Mouse (Mus musculus): ENCODE results near the gene Saa1. TPM values are rescaled to one million over a fixed set of nuclear protein-coding genes. Genes with fewer than 3 reads are reported as not detected.
"Not testable (repeated sequence)": the region's sequence is repeated elsewhere in the genome, so short reads cannot be mapped to it uniquely, and the experiment has no call there.

The Saa1 gene
- 0.23 TPM in 1 of 2 replicates, not detected in the other for polyA plus RNA-seq (2015; fragmentation: Nextera tagmentation; extraction: Ambion mirVana)

- WGBS (ENCODE audit: insufficient replicate concordance), result 59% methylated on average over 3 of the region's 3 CpGs
- H3K4me2 ChIP-seq; H3K36me3 ChIP-seq; H3K27ac ChIP-seq; ATAC-seq (ENCODE audit: low read depth); H3K9me3 ChIP-seq (replicated peaks); H3K4me3 ChIP-seq (replicated peaks); DNase-seq; H3K9ac ChIP-seq; H3K27me3 ChIP-seq; H3K4me1 ChIP-seq (replicated peaks): not testable (repeated sequence)
Measured at GRCm38 (mm10) chr7:46742880-46743279, at the start of gene Saa1. Gene Saa1, minus strand, starts transcription at chr7:46742980.

- H3K9me3 ChIP-seq (replicated peaks), result no peaks in the 10 kb centered on the region
- peaks cover 16% of the 10 kb centered on the region for H3K4me1 ChIP-seq (replicated peaks)
- WGBS (ENCODE audit: insufficient replicate concordance), result 70% methylated on average over 5 of the region's 5 CpGs
- no peak for ATAC-seq (ENCODE audit: low read depth)
- no peaks in the 10 kb centered on the region for H3K27me3 ChIP-seq
- no peak overlapping the region for H3K4me2 ChIP-seq
- no peak overlapping the region for H3K4me3 ChIP-seq (replicated peaks)
- H3K36me3 ChIP-seq, result peaks cover 45% of the 10 kb centered on the region
- no peak overlapping the region for H3K27ac ChIP-seq
- no peak overlapping the region for H3K9ac ChIP-seq
- no peak for DNase-seq
Measured at GRCm38 (mm10) chr7:46789177-46789849, 46.5 kb upstream of the Saa1 start.

GRCm38 (mm10) chr7:46770706-46771105 lies 27.9 kb upstream of the Saa1 start:
- WGBS (ENCODE audit: insufficient replicate concordance), result 47% methylated on average over 4 of the region's 4 CpGs
- DNase-seq (peak; percentile 36), ATAC-seq (ENCODE audit: low read depth) (no peak)
- Histone ChIP-seq H3K27me3 (no peaks in the 10 kb centered on the region), H3K36me3 (peaks cover 68% of the 10 kb centered on the region), H3K4me3 (replicated peaks) (no peak overlapping the region), H3K9ac (no peak overlapping the region), H3K9me3 (replicated peaks) (no peaks in the 10 kb centered on the region), H3K27ac (no peak overlapping the region), H3K4me1 (replicated peaks) (no peaks in the 10 kb centered on the region), H3K4me2 (no peak overlapping the region)

- Histone ChIP-seq H3K27me3 (no peaks in the 10 kb centered on the region), H3K36me3 (peaks cover 63% of the 10 kb centered on the region), H3K9me3 (replicated peaks) (no peaks in the 10 kb centered on the region), H3K4me1 (replicated peaks) (no peaks in the 10 kb centered on the region), H3K9ac (no peak overlapping the region), H3K27ac (no peak overlapping the region), H3K4me3 (replicated peaks) (no peak overlapping the region), H3K4me2 (no peak overlapping the region)
- no peak for DNase-seq
- ATAC-seq (ENCODE audit: low read depth), result no peak
- WGBS (ENCODE audit: insufficient replicate concordance), result 86% methylated on average over 7 of the region's 7 CpGs
Measured at GRCm38 (mm10) chr7:46768451-46768850, 25.7 kb upstream of the Saa1 start.

- Histone ChIP-seq H3K27me3 (no peaks in the 10 kb centered on the region), H3K27ac (no peak overlapping the region), H3K4me3 (replicated peaks) (no peak overlapping the region), H3K4me1 (replicated peaks) (no peaks in the 10 kb centered on the region), H3K9me3 (replicated peaks) (no peaks in the 10 kb centered on the region), H3K4me2 (no peak overlapping the region), H3K9ac (no peak overlapping the region), H3K36me3 (peaks cover 66% of the 10 kb centered on the region)
- no peak for DNase-seq
- no peak for ATAC-seq (ENCODE audit: low read depth)
Measured at GRCm38 (mm10) chr7:46767371-46767770, 24.6 kb upstream of the Saa1 start.

GRCm38 (mm10) chr7:46764672-46765071 lies 21.9 kb upstream of the Saa1 start:
- DNase-seq (no peak), ATAC-seq (ENCODE audit: low read depth) (no peak)
- H3K4me2 ChIP-seq, result no peak overlapping the region
- H3K36me3 ChIP-seq, result peaks cover 68% of the 10 kb centered on the region
- H3K9ac ChIP-seq, result no peak overlapping the region
- H3K4me1 ChIP-seq (replicated peaks), result peaks cover 11% of the 10 kb centered on the region
- WGBS (ENCODE audit: insufficient replicate concordance), result 86% methylated on average over 8 of the region's 8 CpGs
- no peak overlapping the region for H3K4me3 ChIP-seq (replicated peaks)
- H3K9me3 ChIP-seq (replicated peaks), result no peaks in the 10 kb centered on the region
- H3K27me3 ChIP-seq, result no peaks in the 10 kb centered on the region
- H3K27ac ChIP-seq, result no peak overlapping the region

GRCm38 (mm10) chr7:46762601-46763000 lies 19.8 kb upstream of the Saa1 start:
- DNase-seq, result no peak
- Histone ChIP-seq H3K36me3 (peaks cover 54% of the 10 kb centered on the region), H3K4me3 (replicated peaks) (no peak overlapping the region), H3K9ac (no peak overlapping the region), H3K4me2 (no peak overlapping the region), H3K27ac (no peak overlapping the region), H3K4me1 (replicated peaks) (peaks cover 11% of the 10 kb centered on the region), H3K9me3 (replicated peaks) (no peaks in the 10 kb centered on the region), H3K27me3 (no peaks in the 10 kb centered on the region)
- ATAC-seq (ENCODE audit: low read depth), result no peak
- WGBS (ENCODE audit: insufficient replicate concordance), result 77% methylated on average over 5 of the region's 5 CpGs

GRCm38 (mm10) chr7:46761049-46761795 lies 18.4 kb upstream of the Saa1 start:
- peaks cover 11% of the 10 kb centered on the region for H3K4me1 ChIP-seq (replicated peaks)
- no peaks in the 10 kb centered on the region for H3K9me3 ChIP-seq (replicated peaks)
- no peak overlapping the region for H3K9ac ChIP-seq
- peak; percentile 13 for DNase-seq
- H3K4me3 ChIP-seq (replicated peaks), result no peak overlapping the region
- 59% methylated on average over 11 of the region's 11 CpGs for WGBS (ENCODE audit: insufficient replicate concordance)
- H3K36me3 ChIP-seq, result peaks cover 47% of the 10 kb centered on the region
- H3K4me2 ChIP-seq, result no peak overlapping the region
- no peaks in the 10 kb centered on the region for H3K27me3 ChIP-seq
- no peak; the same call in 1 of the 2 replicates for ATAC-seq (ENCODE audit: low read depth)
- no peak overlapping the region for H3K27ac ChIP-seq

- H3K27me3 ChIP-seq, result 0 out of 2 replicates have a peak, but pooled peaks cover 3% of the 10 kb centered on the region
- DNase-seq (no peak), ATAC-seq (ENCODE audit: low read depth) (no peak)
- no peak within 1 kb of the TSS for H3K9ac ChIP-seq
- no peaks in the 10 kb centered on the region for H3K4me1 ChIP-seq (replicated peaks)
- 57% methylated on average over 3 of the region's 3 CpGs for WGBS (ENCODE audit: insufficient replicate concordance)
- no peaks in the 10 kb centered on the region for H3K36me3 ChIP-seq
- no peak within 1 kb of the TSS for H3K4me3 ChIP-seq (replicated peaks)
- H3K27ac ChIP-seq, result no peak within 1 kb of the TSS
- no peak within 1 kb of the TSS for H3K4me2 ChIP-seq
- H3K9me3 ChIP-seq (replicated peaks), result no peaks in the 10 kb centered on the region
Measured at GRCm38 (mm10) chr7:46751490-46751889, 8.7 kb upstream of the Saa1 start, which contains the start of gene Saa2. Gene Saa2, plus strand, starts transcription at chr7:46751790.

GRCm38 (mm10) chr7:46748459-46748858 lies 5.7 kb upstream of the Saa1 start:
- no peaks in the 10 kb centered on the region for H3K4me1 ChIP-seq (replicated peaks)
- ATAC-seq (ENCODE audit: low read depth) (no peak), DNase-seq (no peak)
- no peak overlapping the region for H3K27ac ChIP-seq
- 65% methylated on average over 3 of the region's 3 CpGs for WGBS (ENCODE audit: insufficient replicate concordance)
- no peak overlapping the region for H3K4me2 ChIP-seq
- H3K4me3 ChIP-seq (replicated peaks), result no peak overlapping the region
- no peaks in the 10 kb centered on the region for H3K9me3 ChIP-seq (replicated peaks)
- 0 out of 2 replicates have a peak, but pooled peaks cover 3% of the 10 kb centered on the region for H3K27me3 ChIP-seq
- no peaks in the 10 kb centered on the region for H3K36me3 ChIP-seq
- no peak overlapping the region for H3K9ac ChIP-seq

- Histone ChIP-seq H3K27me3 (0 out of 2 replicates have a peak, but pooled peaks cover 3% of the 10 kb centered on the region), H3K36me3 (no peaks in the 10 kb centered on the region), H3K27ac (no peak overlapping the region), H3K4me1 (replicated peaks) (no peaks in the 10 kb centered on the region), H3K4me2 (no peak overlapping the region), H3K9ac (no peak overlapping the region), H3K4me3 (replicated peaks) (no peak overlapping the region), H3K9me3 (replicated peaks) (no peaks in the 10 kb centered on the region)
- ATAC-seq (ENCODE audit: low read depth), result no peak
- whole genome bisulfite sequencing (ENCODE audit: insufficient replicate concordance), result 77% methylated on average over 7 of the region's 7 CpGs
- DNase-seq, result no peak
Measured at GRCm38 (mm10) chr7:46746381-46746780, 3.6 kb upstream of the Saa1 start.

Data from liver, embryonic 13.5 days (tissue).